In the genomic region with DNA sequence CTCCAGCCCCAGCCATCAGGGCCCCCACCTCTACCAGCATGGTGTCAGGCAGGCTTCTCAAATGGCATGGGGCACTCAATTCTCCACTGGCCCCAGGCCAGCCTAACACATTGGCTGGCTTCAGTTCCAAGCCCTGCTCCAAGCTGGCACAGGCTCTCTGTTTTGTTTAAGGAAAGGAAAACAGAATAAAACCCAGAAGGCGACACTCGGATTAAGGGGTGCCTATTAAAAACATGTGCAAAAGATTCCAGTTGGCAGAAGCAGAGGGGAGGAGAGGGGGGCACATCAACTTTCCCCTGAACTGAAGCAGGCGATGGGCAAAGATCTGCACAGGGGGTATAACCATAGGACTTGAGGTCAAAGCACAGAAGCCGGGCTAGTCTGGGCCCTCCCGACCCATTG, we compare ENCODE assay signal across 10 mouse cellular contexts. TPM values are rescaled to one million over a fixed set of nuclear protein-coding genes. Genes with fewer than 3 reads are reported as not detected.
A peak's percentile ranks its signal among the peaks of the same experiment; 100 is the strongest.
DNase-seq lines count a peak whose midpoint lies in the region; ATAC-seq lines count a peak whose summit lies in the region.
"Had no signal": no experiment of that assay in that cellular context is flagged by ENCODE, and none has a peak within 500 bp of the region (broad histone marks: within the 10 kb centered on the region; RNA-seq: fewer than 3 reads in every experiment).

No protein-coding gene starts in this region.

- H3K4me1 ChIP-seq in embryonic facial prominence, embryonic 13.5 days, result peaks cover 84% of the 10 kb centered on the region
- H3K4me1 ChIP-seq in limb, embryonic 15.5 days, result peaks cover 72% of the 10 kb centered on the region

- H3K9me3 ChIP-seq in embryonic facial prominence, embryonic 13.5 days, result no peaks in the 10 kb centered on the region
- H3K9me3 ChIP-seq in limb, embryonic 15.5 days, result no peaks in the 10 kb centered on the region

- no peak; the same call in 1 of the 2 replicates for ATAC-seq in embryonic facial prominence, embryonic 13.5 days (ENCODE audit: insufficient number of reproducible peaks, insufficient read depth, low FRiP score, low TSS enrichment, low read depth)
- ATAC-seq in limb, embryonic 15.5 days (ENCODE audit: insufficient number of reproducible peaks, low FRiP score, low TSS enrichment, low read depth), result no peak; the same call in 1 of the 2 replicates
- ATAC-seq in erythroid progenitor cell, adult 5-6 weeks (replicated peaks; ENCODE audit: low FRiP score, poor library complexity, severe bottlenecking), result no peak

- H3K27me3 ChIP-seq in embryonic facial prominence, embryonic 13.5 days, result no peaks in the 10 kb centered on the region
- H3K27me3 ChIP-seq in limb, embryonic 15.5 days, result no peaks in the 10 kb centered on the region

- H3K4me3 ChIP-seq in embryonic facial prominence, embryonic 13.5 days, result no peak overlapping the region
- no peak overlapping the region for H3K4me3 ChIP-seq in limb, embryonic 15.5 days

- peak overlapping the region; percentile 80 for H3K27ac ChIP-seq in embryonic facial prominence, embryonic 13.5 days
- peak overlapping the region; percentile 74 for H3K27ac ChIP-seq in limb, embryonic 15.5 days

- H3K9ac ChIP-seq in embryonic facial prominence, embryonic 13.5 days, result no peak overlapping the region
- no peak overlapping the region for H3K9ac ChIP-seq in limb, embryonic 15.5 days

- no peak overlapping the region; the same call in 1 of the 2 replicates for H3K4me2 ChIP-seq in embryonic facial prominence, embryonic 13.5 days
- H3K4me2 ChIP-seq in limb, embryonic 15.5 days, result no peak overlapping the region

- intact Hi-C loops in left cerebral cortex, postnatal 4 days (cut with DNase I), result no loop called here
- intact Hi-C loops in left cerebral cortex, postnatal 25 days (cut with DNase I), result no loop called here

- H3K36me3 ChIP-seq in embryonic facial prominence, embryonic 13.5 days, result peaks cover 57% of the 10 kb centered on the region
- H3K36me3 ChIP-seq in limb, embryonic 15.5 days, result peaks cover 51% of the 10 kb centered on the region

- peak; percentile 51 for DNase-seq in adrenal gland, postnatal 14 days
- no peak for DNase-seq in adrenal gland, adult 18-20 months (ENCODE audit: low spot score in 2 of 2)
- peak; percentile 91 for DNase-seq in left cerebral cortex, postnatal 4 days
- DNase-seq in left cerebral cortex, postnatal 25 days (ENCODE audit: low spot score in 2 of 2), result no peak
- no peak for DNase-seq in B cell, adult 2 months
- DNase-seq: thymus, postnatal 25 days had no signal

- 25% methylated on average over 5 of the region's 5 CpGs for WGBS in embryonic facial prominence, embryonic 13.5 days
- WGBS in limb, embryonic 15.5 days, result 32% methylated on average over 5 of the region's 5 CpGs

RNA-seq across cellular contexts. Expression of a gene that starts 56.5 kb away (rescaled TPM):
- total RNA-seq in adrenal gland, postnatal 14 days (2021), result 20.7 and 20.8 TPM in 2 replicates
- total RNA-seq in adrenal gland, adult 18-20 months (2021), result 10 to 100 TPM; 26.4 to 28.8 TPM
- total RNA-seq in left cerebral cortex, postnatal 4 days (2021), result 10 to 100 TPM; 46.5 to 47.2 TPM
- total RNA-seq in left cerebral cortex, postnatal 25 days (2021), result 10 to 100 TPM; 51.2 to 51.3 TPM
- polyA plus RNA-seq in embryonic facial prominence, embryonic 13.5 days (2015; fragmentation: Nextera tagmentation; extraction: Ambion mirVana), result 28.0 and 28.9 TPM in 2 replicates
- polyA plus RNA-seq in limb, embryonic 15.5 days (2015; fragmentation: Nextera tagmentation; extraction: Ambion mirVana), result 25.7 and 30.5 TPM in 2 replicates
- 18.4 and 24.3 TPM in 2 replicates for total RNA-seq in erythroid progenitor cell, adult 5-6 weeks (2015; ENCODE audit: low replicate concordance)
- total RNA-seq in erythroid progenitor cell, adult 5-6 weeks (2017; ENCODE audit: low replicate concordance), result 14.8 and 29.3 TPM in 2 replicates

RNA-seq across cellular contexts. Expression of a gene that starts 56.7 kb away (rescaled TPM):
- 0.30 and 0.44 TPM in 2 replicates for total RNA-seq in adrenal gland, postnatal 14 days (2021)
- not detected for total RNA-seq in adrenal gland, adult 18-20 months (2021)
- total RNA-seq in left cerebral cortex, postnatal 4 days (2021), result under 1 TPM in 1 of 2 experiments, not detected in 1; 0.16 TPM
- total RNA-seq in left cerebral cortex, postnatal 25 days (2021), result under 1 TPM in 1 of 2 experiments, not detected in 1; 0.14 TPM
- polyA plus RNA-seq in embryonic facial prominence, embryonic 13.5 days (2015; fragmentation: Nextera tagmentation; extraction: Ambion mirVana), result 0.10 TPM in 1 of 2 replicates, not detected in the other
- 0.06 and 0.13 TPM in 2 replicates for polyA plus RNA-seq in limb, embryonic 15.5 days (2015; fragmentation: Nextera tagmentation; extraction: Ambion mirVana)
- not detected in 2 replicates for total RNA-seq in erythroid progenitor cell, adult 5-6 weeks (2015; ENCODE audit: low replicate concordance)
- total RNA-seq in erythroid progenitor cell, adult 5-6 weeks (2017; ENCODE audit: low replicate concordance), result not detected in 2 replicates
- total RNA-seq: monocyte, adult 5-6 weeks had no signal

Comparison
In these comparisons a context has a peak if more than half of its experiments do, and no peak if none do; other contexts are left out.
1. DNase-seq: peak in adrenal gland, postnatal 14 days (single experiment) and left cerebral cortex, postnatal 4 days (single experiment); none in adrenal gland, adult 18-20 months (0 of 2), left cerebral cortex, postnatal 25 days (0 of 2) and B cell, adult 2 months (0 of 2).